Mouse (Mus musculus) MEL (cell line): Measurements from ENCODE around the gene Basp1. TPM values are rescaled to one million over a fixed set of nuclear protein-coding genes. Genes with fewer than 3 reads are reported as not detected.

Source experiments
- DNase-seq: peaks from one replicate; pipeline ENCODE4 v3.0.0; 2011; ENCODE audit warnings: low read depth, low spot score
- H3K27ac ChIP-seq: 2 replicates; pipeline ENCODE4 v1.5.1; 2012; ENCODE audit warnings: low read depth, mild to moderate bottlenecking, control low read depth, low read length, moderate library complexity; ENCODE audit not compliant: control insufficient read depth
- H3K27me3 ChIP-seq, 2 experiments: fragments of 150-350 bp in 1 of 2; sonication (generic) in 1 of 2; 2 replicates each; pipeline ENCODE4 v1.6.1; 2012; ENCODE audit warnings: low read length in 2 of 2, mild to moderate bottlenecking in 2 of 2, improper control_type of control experiment in 1 of 2, moderate library complexity in 1 of 2; ENCODE audit not compliant: insufficient read depth in 2 of 2, control insufficient read depth in 1 of 2
- H3K36me3 ChIP-seq, 2 experiments: 2 replicates each; pipeline ENCODE4 v1.6.1; 2012 to 2014; ENCODE audit warnings: low read length in 2 of 2, improper control_type of control experiment in 1 of 2, inconsistent platforms in 1 of 2, mild to moderate bottlenecking in 1 of 2; ENCODE audit not compliant: insufficient read depth in 2 of 2, control insufficient read depth in 1 of 2
- H3K4me1 ChIP-seq, 2 experiments: fragments of 150-350 bp in 1 of 2; sonication (generic) in 1 of 2; 2 replicates each; pipeline ENCODE4 v1.6.1; 2012; ENCODE audit warnings: low read length in 2 of 2, improper control_type of control experiment in 1 of 2, mild to moderate bottlenecking in 1 of 2; ENCODE audit not compliant: insufficient read depth in 2 of 2, control insufficient read depth in 1 of 2
- H3K4me3 ChIP-seq, 2 experiments: fragments of 150-350 bp in 1 of 2; sonication (generic) in 1 of 2; 2 replicates each; pipeline ENCODE4 v1.5.1; 2012; ENCODE audit warnings: low read depth in 2 of 2, low read length in 2 of 2, mild to moderate bottlenecking in 2 of 2, moderate library complexity in 2 of 2, control low read depth in 1 of 2, improper control_type of control experiment in 1 of 2; ENCODE audit not compliant: control insufficient read depth in 1 of 2, insufficient read depth in 1 of 2
- H3K79me2 ChIP-seq: 2 replicates; pipeline ENCODE4 v1.6.1; 2012; ENCODE audit warnings: mild to moderate bottlenecking, low read length, moderate library complexity; ENCODE audit not compliant: control insufficient read depth, poor library complexity, insufficient read depth
- H3K9ac ChIP-seq: 2 replicates; pipeline ENCODE4 v1.6.1; 2012; ENCODE audit warnings: low read depth, mild to moderate bottlenecking, control low read depth, low read length, moderate library complexity; ENCODE audit not compliant: control insufficient read depth, poor library complexity, severe bottlenecking
- H3K9me3 ChIP-seq: fragments of 150-350 bp; sonication (generic); replicated peaks from 2 replicates; pipeline ENCODE4 v1.6.1; 2012; ENCODE audit warnings: mild to moderate bottlenecking, low read length, improper control_type of control experiment, moderate library complexity; ENCODE audit not compliant: insufficient read depth
- BHLHE40 ChIP-seq: IDR thresholded peaks from 2 replicates; pipeline ENCODE4 v1.6.1; 2012; ENCODE audit warnings: low read depth, mild to moderate bottlenecking, inconsistent platforms, low read length, improper control_type of control experiment, borderline replicate concordance
- CHD1 ChIP-seq: IDR thresholded peaks from 2 replicates; pipeline ENCODE4 v1.6.1; 2012; ENCODE audit warnings: low read depth, mild to moderate bottlenecking, inconsistent platforms, low read length, improper control_type of control experiment
- CHD2 ChIP-seq: IDR thresholded peaks from 2 replicates; pipeline ENCODE4 v1.6.1; 2011; ENCODE audit warnings: low read length, improper control_type of control experiment
- E2F4 ChIP-seq: IDR thresholded peaks from 2 replicates; pipeline ENCODE4 v1.6.1; 2011; ENCODE audit warnings: low read depth, low read length, improper control_type of control experiment, borderline replicate concordance
- ELF1 ChIP-seq: IDR thresholded peaks from 2 replicates; pipeline ENCODE4 v1.6.1; 2014; ENCODE audit warnings: low read depth, mild to moderate bottlenecking, inconsistent platforms, low read length, improper control_type of control experiment, moderate library complexity
- EP300 ChIP-seq, 2 experiments: IDR thresholded peaks; 2 replicates each; pipeline ENCODE4 v1.6.1; 2011; ENCODE audit warnings: improper control_type of control experiment in 2 of 2, low read length in 2 of 2, low read depth in 1 of 2, mild to moderate bottlenecking in 1 of 2
- ETS1 ChIP-seq: IDR thresholded peaks from 2 replicates; pipeline ENCODE4 v1.6.1; 2012; ENCODE audit warnings: low read depth, mild to moderate bottlenecking, inconsistent platforms, low read length, improper control_type of control experiment, moderate library complexity
- GABPA ChIP-seq: IDR thresholded peaks from 2 replicates; pipeline ENCODE4 v1.6.1; 2012; ENCODE audit warnings: low read depth, mild to moderate bottlenecking, inconsistent platforms, low read length, improper control_type of control experiment, moderate library complexity
- HCFC1 ChIP-seq: IDR thresholded peaks from 2 replicates; pipeline ENCODE4 v1.6.1; 2012; ENCODE audit warnings: low read depth, mild to moderate bottlenecking, inconsistent platforms, low read length, improper control_type of control experiment, moderate library complexity
- KAT2A ChIP-seq: conservative IDR thresholded peaks from 2 replicates; pipeline ENCODE4 v1.6.1; 2012; ENCODE audit warnings: low read depth, low read length, improper control_type of control experiment, inconsistent platforms
- MAX ChIP-seq: IDR thresholded peaks from 2 replicates; pipeline ENCODE4 v1.6.1; 2011; ENCODE audit warnings: low read length, improper control_type of control experiment
- MAZ ChIP-seq: IDR thresholded peaks from 2 replicates; pipeline ENCODE4 v1.6.1; 2012; ENCODE audit warnings: low read depth, mild to moderate bottlenecking, inconsistent platforms, low read length, improper control_type of control experiment
- MEF2A ChIP-seq: IDR thresholded peaks from 2 replicates; pipeline ENCODE4 v1.6.1; 2014; ENCODE audit warnings: low read depth, mild to moderate bottlenecking, inconsistent platforms, low read length, improper control_type of control experiment; ENCODE audit not compliant: poor library complexity, insufficient replicate concordance, severe bottlenecking; ENCODE audit errors: extremely low read depth
- MXI1 ChIP-seq: IDR thresholded peaks from 2 replicates; pipeline ENCODE4 v1.6.1; 2011; ENCODE audit warnings: mild to moderate bottlenecking, low read depth, low read length, improper control_type of control experiment
- MYC ChIP-seq: IDR thresholded peaks from 2 replicates; pipeline ENCODE4 v1.6.1; 2011; ENCODE audit warnings: low read depth, mild to moderate bottlenecking, low read length, improper control_type of control experiment, moderate library complexity
- POLR2AphosphoS2 ChIP-seq: IDR thresholded peaks from 2 replicates; pipeline ENCODE4 v1.6.1; 2011; ENCODE audit warnings: low read length, improper control_type of control experiment
- POLR2AphosphoS5 ChIP-seq: IDR thresholded peaks from 2 replicates; pipeline ENCODE4 v1.6.1; 2012; ENCODE audit warnings: low read depth, borderline replicate concordance, mild to moderate bottlenecking, inconsistent platforms, low read length, moderate library complexity, mixed read lengths
- RAD21 ChIP-seq: IDR thresholded peaks from 2 replicates; pipeline ENCODE4 v1.6.1; 2011; ENCODE audit warnings: mild to moderate bottlenecking, low read depth, low read length, improper control_type of control experiment
- RCOR1 ChIP-seq: IDR thresholded peaks from 2 replicates; pipeline ENCODE4 v1.6.1; 2012; ENCODE audit warnings: low read depth, mild to moderate bottlenecking, inconsistent platforms, low read length, improper control_type of control experiment
- SMC3 ChIP-seq: IDR thresholded peaks from 2 replicates; pipeline ENCODE4 v1.6.1; 2011; ENCODE audit warnings: low read depth, low read length, improper control_type of control experiment
- TBP ChIP-seq: IDR thresholded peaks from 2 replicates; pipeline ENCODE4 v1.8.0; 2011; ENCODE audit warnings: low read depth, low read length, improper control_type of control experiment
- TCF12 ChIP-seq: IDR thresholded peaks from 2 replicates; pipeline ENCODE4 v1.6.1; 2014; ENCODE audit warnings: low read depth, mild to moderate bottlenecking, inconsistent platforms, low read length, improper control_type of control experiment, moderate library complexity
- UBTF ChIP-seq: IDR thresholded peaks from 2 replicates; pipeline ENCODE4 v1.6.1; 2012; ENCODE audit warnings: low read depth, mild to moderate bottlenecking, inconsistent platforms, low read length, improper control_type of control experiment, moderate library complexity, borderline replicate concordance; ENCODE audit not compliant: insufficient read depth
- USF1 ChIP-seq: IDR thresholded peaks from 2 replicates; pipeline ENCODE4 v1.6.1; 2014; ENCODE audit warnings: low read depth, mild to moderate bottlenecking, inconsistent platforms, low read length, improper control_type of control experiment, moderate library complexity
- USF2 ChIP-seq, 2 experiments: IDR thresholded peaks; 2 replicates each; pipeline ENCODE4 v1.6.1; 2011 to 2012; ENCODE audit warnings: improper control_type of control experiment in 2 of 2, low read length in 2 of 2, borderline replicate concordance in 1 of 2, inconsistent platforms in 1 of 2, low read depth in 1 of 2, mild to moderate bottlenecking in 1 of 2; ENCODE audit not compliant: insufficient read depth in 1 of 2
- ZC3H11A ChIP-seq: IDR thresholded peaks from 2 replicates; pipeline ENCODE4 v1.6.1; 2012; ENCODE audit warnings: low read depth, mild to moderate bottlenecking, inconsistent platforms, low read length, improper control_type of control experiment
- ZKSCAN1 ChIP-seq: IDR thresholded peaks from 2 replicates; pipeline ENCODE4 v1.6.1; 2012; ENCODE audit warnings: low read depth, mild to moderate bottlenecking, inconsistent platforms, low read length, improper control_type of control experiment, moderate library complexity
- ZMIZ1 ChIP-seq: IDR thresholded peaks from 2 replicates; pipeline ENCODE4 v1.6.1; 2012; ENCODE audit warnings: low read depth, mild to moderate bottlenecking, inconsistent platforms, low read length, improper control_type of control experiment, moderate library complexity
- ZNF384 ChIP-seq: IDR thresholded peaks from 2 replicates; pipeline ENCODE4 v1.6.1; 2012; ENCODE audit warnings: low read depth, mild to moderate bottlenecking, inconsistent platforms, low read length, improper control_type of control experiment
- polyA plus RNA-seq, 2 experiments: library from polyadenylated mRNA; stranded (reverse) in 1 of 2; unstranded in 1 of 2; fragments of >175 nt in 1 of 2; fragments of >200 nt in 1 of 2; gene quantifications; 2 replicates each; pipeline versions ENCODE4 v1.2.1 to v1.2.4; 2012; ENCODE audit warnings: low replicate concordance in 2 of 2, low read depth in 1 of 2; ENCODE audit not compliant: insufficient read length in 2 of 2, insufficient read depth in 1 of 2, missing spikeins in 1 of 2
- total RNA-seq: library from RNA; depleted of rRNA; stranded (reverse); fragments of 300-350 nt; gene quantifications from 2 replicates; pipeline ENCODE4 v1.2.3, GENCODE M21; 2012

Gene Basp1
- total and polyA plus RNA-seq, 3 experiments = 0.12 TPM; not detected in 2

- no peak overlapping the region for H3K27ac ChIP-seq
- no peak for DNase-seq
- no peak overlapping the region for H3K9ac ChIP-seq
- no peak overlapping the region for H3K4me3 ChIP-seq
- H3K9me3 ChIP-seq = no peaks in the 10 kb centered on the region
- no peak for TF ChIP-seq MXI1
- TF ChIP-seq EP300 (IDR thresholded peaks at IDR 0.05; ENCODE audit: low read depth in 1 of 2, low read length in 2 of 2) = no peak
- TF ChIP-seq POLR2AphosphoS2 = no peak
- no peak for TF ChIP-seq ZNF384
- TF ChIP-seq TCF12 = no peak
- TF ChIP-seq USF1 = no peak
- TF ChIP-seq USF2 (IDR thresholded peaks at IDR 0.05; ENCODE audit: borderline replicate concordance in 1 of 2, insufficient read depth in 1 of 2, low read depth in 1 of 2, low read length in 2 of 2) = no peak
- no peak for TF ChIP-seq SMC3
- no peaks in the 10 kb centered on the region for H3K27me3 ChIP-seq
- H3K4me1 ChIP-seq = peaks cover 0 to 3% of the 10 kb centered on the region in 2 experiments; a peak in 2 of 4 replicates
- H3K79me2 ChIP-seq = no peaks in the 10 kb centered on the region
- no peaks in the 10 kb centered on the region for H3K36me3 ChIP-seq
These were observed 54.9 kb downstream of the Basp1 start for GRCm38 (mm10) chr15:25358680-25359097.

- no peaks in the 10 kb centered on the region for H3K36me3 ChIP-seq
- no peaks in the 10 kb centered on the region for H3K79me2 ChIP-seq
- H3K4me1 ChIP-seq = peaks cover 0 to 3% of the 10 kb centered on the region in 2 experiments; a peak in 2 of 4 replicates
- peak; percentile 30 for DNase-seq
- H3K27ac ChIP-seq = peak overlapping the region; percentile 14
- H3K9me3 ChIP-seq = no peaks in the 10 kb centered on the region
- H3K4me3 ChIP-seq = peak overlapping the region in 1 of 2 experiments; percentile 39; a peak in 1 of 4 replicates
- no peaks in the 10 kb centered on the region for H3K27me3 ChIP-seq
- H3K9ac ChIP-seq = no peak overlapping the region
- TF ChIP-seq RAD21 (no peak), MYC (no peak), ZKSCAN1 (no peak), ZNF384 (peak; percentile 23; the same call in 1 of the 2 replicates), ZMIZ1 (no peak), TBP (no peak), POLR2AphosphoS2 (no peak), MAX (peak; percentile 63; the same call in 1 of the 2 replicates), GABPA (no peak), HCFC1 (peak; percentile 38; the same call in 1 of the 2 replicates), CHD1 (no peak), MXI1 (peak; percentile 90), MAZ (no peak), BHLHE40 (no peak; the same call in 1 of the 2 replicates), ZC3H11A (no peak), ELF1 (no peak), RCOR1 (no peak), E2F4 (no peak), KAT2A (no peak), MEF2A (no peak), USF2 (IDR thresholded peaks at IDR 0.05; ENCODE audit: borderline replicate concordance in 1 of 2, insufficient read depth in 1 of 2, low read depth in 1 of 2, low read length in 2 of 2) (no peak), TCF12 (no peak), POLR2AphosphoS5 (no peak), EP300 (IDR thresholded peaks at IDR 0.05; ENCODE audit: low read depth in 1 of 2, low read length in 2 of 2) (0 out of 4 replicates have a peak, but pooled peaks of 1 of the 2 experiments have one; percentile 17), UBTF (no peak), ETS1 (peak; percentile 86), CHD2 (no peak), SMC3 (no peak)
These were observed 58.2 kb downstream of the Basp1 start for GRCm38 (mm10) chr15:25355339-25355738.
